Mouse (Mus musculus) C2C12 (cell line): Measurements from ENCODE around the gene Mn1.

Experiments used
- CEBPB ChIP-seq: IDR thresholded peaks from one replicate; pipeline ENCODE4 v1.6.1; 2011; ENCODE audit warnings: low read depth, mild to moderate bottlenecking, control low read depth, moderate library complexity
- CTCF ChIP-seq: IDR thresholded peaks from one replicate; pipeline ENCODE4 v1.5.1; 2011; ENCODE audit not compliant: control insufficient read depth, insufficient read depth, insufficient read length
- MAX ChIP-seq: IDR thresholded peaks from one replicate; pipeline ENCODE4 v1.6.1; 2011; ENCODE audit warnings: mild to moderate bottlenecking, control low read depth
- MYOD1 ChIP-seq: IDR thresholded peaks from one replicate; pipeline ENCODE4 v1.6.1; 2011; ENCODE audit warnings: low read depth; ENCODE audit not compliant: control insufficient read depth, insufficient read length
- MYOG ChIP-seq: IDR thresholded peaks from one replicate; pipeline ENCODE4 v1.6.1; 2011; ENCODE audit not compliant: control insufficient read depth, insufficient read length; ENCODE audit errors: extremely low read depth
- USF1 ChIP-seq: IDR thresholded peaks from one replicate; pipeline ENCODE4 v1.6.1; 2011; ENCODE audit warnings: low read depth, mild to moderate bottlenecking, control low read depth, moderate library complexity

DNA sequence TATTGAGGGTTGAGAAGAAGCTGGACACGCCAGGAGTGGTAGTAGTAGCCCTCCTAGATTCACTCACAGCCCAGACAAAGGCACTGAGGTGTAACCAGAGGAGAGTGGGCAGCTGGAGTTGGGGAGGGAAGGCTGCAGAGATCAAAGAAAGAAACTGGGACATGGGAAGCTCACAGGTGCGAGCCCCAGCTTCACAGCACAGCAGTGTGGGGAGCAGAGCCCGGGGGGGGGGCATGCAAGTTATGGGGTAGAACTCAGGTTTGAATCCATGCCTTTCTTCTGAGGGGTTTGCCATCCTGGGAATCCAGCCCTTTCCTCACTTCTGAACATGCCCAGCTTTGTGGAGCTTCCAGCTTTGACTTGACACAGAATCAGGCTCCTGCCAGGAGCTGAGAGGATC, 82.9 kb downstream of the Mn1 start:
- TF ChIP-seq CTCF (no peak), MAX (no peak), USF1 (no peak), CEBPB (no peak), MYOD1 (no peak), MYOG (no peak)
